Mouse (Mus musculus) c-Kit-positive CD71-positive TER-119-positive erythroid progenitor cells, embryonic 14.5 days (primary cell): ENCODE results near the gene Tex50.
"Not testable (repeated sequence)": the region's sequence is repeated elsewhere in the genome, so short reads cannot be mapped to it uniquely, and the experiment has no call there.

Experiments
- DNase-seq: peaks from one replicate; pipeline ENCODE4 v3.0.0-alpha.2; 2013; ENCODE audit warnings: low spot score

Tex50 gene

DNA sequence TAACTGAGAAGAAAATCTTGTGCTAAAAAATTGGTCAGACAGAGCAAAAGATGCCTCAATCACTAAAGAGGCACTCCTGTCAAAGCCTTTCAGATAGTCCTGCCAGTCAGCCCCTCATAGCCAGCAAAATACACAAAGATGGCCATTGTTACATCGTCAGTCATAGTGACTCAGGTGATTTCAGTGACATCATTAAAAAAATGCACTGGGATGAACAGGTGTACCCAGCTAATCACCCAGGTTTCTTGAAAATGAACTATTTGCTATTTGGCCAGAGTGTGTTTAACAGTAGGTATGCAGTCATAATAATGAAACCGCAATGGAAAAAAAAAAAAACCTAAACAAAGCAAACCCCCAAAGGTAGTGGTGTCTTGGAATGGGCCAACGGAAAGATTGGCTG, at the start of gene Tex50:
Gene Tex50, minus strand, starts transcription at position 101 of the 400 bp plus-strand sequence.
- DNase-seq, result no peak

DNA sequence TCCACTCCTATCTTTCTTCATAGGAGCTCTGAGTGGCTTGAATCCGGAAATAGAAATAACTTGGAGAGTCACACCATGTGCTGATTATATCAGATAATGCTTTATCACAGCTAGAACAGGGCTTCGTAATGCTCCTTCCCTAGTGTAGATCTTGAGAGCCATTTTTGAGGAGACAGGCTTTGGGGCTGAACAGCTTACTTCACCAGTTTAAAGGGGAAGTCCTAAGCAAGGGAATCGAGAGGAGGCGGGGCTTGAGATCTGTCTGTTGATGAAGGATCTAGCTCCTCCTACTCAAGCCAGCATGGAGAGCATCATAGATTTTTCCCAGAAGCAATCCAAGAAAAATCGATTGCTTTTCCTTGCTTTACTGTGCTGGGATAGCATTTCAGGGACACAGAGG, 40.7 kb upstream of the Tex50 start:
- peak; percentile 5 for DNase-seq

DNA sequence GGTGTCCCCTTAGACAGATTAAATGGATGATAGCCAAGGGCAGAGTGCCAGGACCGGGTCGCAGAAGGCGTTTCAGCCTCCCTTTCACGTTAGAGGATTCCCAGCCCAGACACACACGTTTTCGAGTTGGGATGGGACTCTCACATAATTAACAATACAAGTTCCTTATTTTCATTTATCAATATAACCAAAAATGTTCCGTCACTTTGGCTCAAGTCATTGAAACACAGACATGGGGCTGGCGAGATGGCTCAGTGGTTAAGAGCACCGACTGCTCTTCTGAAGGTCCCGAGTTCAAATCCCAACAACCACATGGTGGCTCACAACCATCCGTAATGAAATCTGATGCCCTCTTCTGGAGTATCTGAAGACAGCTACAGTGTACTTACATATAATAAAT, 37.2 kb upstream of the Tex50 start:
- DNase-seq, result not testable (repeated sequence)

DNA sequence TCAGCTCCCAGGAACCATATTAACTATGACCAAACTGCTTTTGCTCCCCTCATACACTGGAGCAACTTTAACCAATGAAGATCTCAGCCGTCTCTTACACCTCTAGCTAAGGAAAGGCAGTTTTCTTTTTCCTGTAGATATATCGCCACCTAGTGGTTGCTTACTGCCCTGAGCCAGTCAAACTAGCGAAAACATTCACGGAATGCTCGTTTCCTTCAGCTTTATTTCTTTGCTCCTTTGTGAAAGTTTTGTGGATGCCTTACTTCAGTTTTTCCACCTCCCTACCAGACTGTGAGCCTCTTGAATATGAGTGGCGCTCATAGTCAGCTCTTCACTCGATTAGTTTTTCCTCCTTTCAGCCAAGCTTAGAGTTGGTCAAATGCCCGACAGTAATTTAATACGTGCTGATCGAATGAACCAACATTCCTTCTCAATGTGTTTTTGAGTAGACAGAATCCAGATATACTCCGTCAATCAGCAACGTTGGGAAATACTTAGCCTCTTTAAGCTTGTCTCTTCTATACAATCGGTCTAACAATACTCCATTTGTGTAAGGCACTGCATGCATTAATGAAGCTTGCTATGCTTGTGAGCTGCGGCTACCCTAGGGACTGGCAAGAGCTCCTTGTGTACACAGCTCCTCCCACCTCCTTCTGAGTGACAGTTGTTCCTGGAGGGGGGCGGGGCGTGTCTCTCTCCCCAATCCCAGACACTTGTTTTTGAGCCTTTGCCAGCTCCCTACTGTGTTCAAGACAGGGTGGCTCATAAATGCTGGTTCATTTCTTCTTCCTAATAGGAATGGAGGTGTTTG, 36.6 kb upstream of the Tex50 start:
- DNase-seq, result peak; percentile 76

DNA sequence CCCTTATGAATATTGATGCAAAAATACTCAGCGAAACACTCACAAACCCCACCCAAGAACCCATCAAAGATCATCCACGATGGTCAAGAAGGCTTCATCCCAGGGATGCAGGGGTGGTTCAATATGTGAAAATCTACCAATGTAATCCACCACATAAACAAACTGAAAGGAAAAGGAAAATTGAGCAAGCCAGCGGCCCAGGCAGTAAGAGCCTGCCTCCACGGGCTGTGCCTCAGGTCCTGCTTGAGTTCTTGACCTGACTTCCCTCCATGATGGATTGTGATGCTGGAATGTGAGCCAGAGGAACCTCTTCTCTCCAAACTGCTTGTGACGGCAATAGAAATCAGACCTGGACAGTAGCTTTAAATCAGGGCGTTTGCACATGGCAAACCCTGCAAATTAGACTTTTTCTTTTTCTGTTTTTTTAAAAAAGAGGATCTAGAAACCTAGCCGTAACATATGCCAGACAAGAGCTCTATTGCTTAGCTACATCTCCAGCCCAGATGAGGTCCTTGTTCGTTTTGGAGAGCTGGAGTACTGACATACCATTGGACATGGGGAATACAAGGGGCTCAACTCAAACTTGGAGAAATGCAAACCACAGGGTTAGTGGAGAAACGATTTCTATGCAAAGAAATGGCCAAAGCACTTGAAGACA, 31.3 kb upstream of the Tex50 start:
- DNase-seq, result no peak

DNA sequence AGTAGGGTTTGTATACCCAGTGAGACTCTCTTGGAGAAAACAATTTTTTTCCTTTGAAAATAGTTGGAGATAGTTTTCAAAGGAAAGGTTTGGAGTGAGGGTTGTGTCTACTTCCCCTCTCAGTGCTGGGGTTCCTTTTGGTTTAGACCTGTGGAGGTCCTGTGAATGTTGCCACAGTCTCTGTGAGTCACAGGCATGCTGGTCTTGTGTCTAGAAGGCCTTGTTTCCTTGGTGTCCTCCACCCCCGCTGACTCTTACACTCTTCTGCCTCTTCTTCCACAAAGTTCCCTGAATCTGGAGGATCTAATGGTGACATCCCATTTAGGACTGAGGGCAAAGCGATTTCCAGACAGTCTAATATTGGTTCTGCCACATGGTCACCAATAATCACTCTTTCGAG, 26.3 kb upstream of the Tex50 start:
- no peak for DNase-seq

DNA sequence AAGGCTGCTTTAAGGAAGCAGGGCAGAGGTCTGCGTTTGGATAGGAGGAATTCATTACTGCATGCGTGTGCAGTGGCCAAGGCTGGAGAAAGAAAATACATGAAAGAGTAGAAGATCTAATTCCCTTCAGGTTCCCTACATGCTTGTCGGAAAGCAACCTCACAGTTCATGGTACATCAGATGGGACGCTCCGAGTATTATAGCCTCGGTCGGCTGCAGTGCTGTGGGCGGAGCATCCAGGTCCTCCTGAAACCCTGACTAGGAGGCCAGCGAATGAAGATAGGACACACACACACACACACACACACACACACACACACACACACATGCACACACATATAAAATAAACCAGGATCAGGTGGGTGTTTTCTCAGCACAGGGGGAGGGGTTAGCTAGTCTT, 24.6 kb upstream of the Tex50 start:
- no peak for DNase-seq

DNA sequence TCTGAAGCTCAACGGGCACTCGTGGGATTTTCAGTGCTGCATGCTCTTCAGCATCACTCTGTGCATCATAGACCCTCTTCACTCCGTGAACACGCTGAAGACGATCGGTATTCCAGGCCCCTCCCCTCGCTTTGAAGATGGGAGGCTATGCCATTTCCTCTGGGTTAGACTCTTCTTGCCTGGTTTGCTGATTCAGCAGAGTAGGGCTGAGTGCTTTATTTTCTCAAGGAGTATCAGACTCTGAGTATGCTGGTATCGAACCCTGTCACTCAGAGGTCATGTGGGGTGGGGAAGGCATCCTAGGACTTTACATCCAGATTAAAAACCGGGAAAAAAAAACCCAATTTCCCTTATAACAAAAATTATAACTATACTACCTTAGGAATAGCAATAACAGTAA, 23.3 kb upstream of the Tex50 start:
- DNase-seq, result no peak

DNA sequence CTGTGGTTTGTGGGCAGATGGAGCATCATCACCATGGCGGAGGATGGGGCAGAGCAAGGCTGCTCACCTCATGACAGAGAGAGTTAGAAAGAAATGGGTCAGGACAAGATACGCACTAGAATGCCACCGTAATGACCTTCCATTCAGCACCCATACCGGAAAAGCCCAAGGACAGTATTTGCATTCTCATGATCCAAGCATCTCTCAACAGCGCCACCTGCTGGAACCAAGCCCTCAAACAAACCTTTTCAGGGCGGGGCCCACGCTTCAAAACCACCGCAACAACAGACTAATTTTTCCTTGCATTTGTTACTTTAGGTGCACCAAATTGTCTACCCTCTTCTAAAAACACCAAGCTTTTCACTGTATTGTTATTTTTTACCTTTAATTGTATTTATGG, 21.6 kb upstream of the Tex50 start:
- peak; percentile 80 for DNase-seq

DNA sequence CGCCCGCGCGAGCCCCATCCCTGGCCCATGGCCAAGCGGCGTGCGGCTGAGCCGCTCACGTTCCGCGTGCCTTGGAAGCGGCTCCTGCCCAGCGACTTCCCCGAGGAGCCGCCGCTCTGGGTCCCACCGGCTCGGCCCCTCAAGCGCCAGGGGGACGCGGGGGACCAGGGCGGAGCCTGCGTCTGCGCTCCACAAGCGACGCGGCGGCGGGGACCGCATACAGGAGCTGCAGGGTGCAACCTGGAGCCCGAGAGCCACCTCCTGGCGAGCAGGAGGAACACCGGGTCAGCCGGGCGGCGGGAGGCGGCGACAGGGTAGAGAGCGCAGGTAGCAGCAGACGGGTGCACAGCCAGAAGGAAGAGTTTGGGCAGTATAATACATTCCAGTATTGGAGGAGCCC, 11.5 kb upstream of the Tex50 start:
- DNase-seq, result peak; percentile 36

DNA sequence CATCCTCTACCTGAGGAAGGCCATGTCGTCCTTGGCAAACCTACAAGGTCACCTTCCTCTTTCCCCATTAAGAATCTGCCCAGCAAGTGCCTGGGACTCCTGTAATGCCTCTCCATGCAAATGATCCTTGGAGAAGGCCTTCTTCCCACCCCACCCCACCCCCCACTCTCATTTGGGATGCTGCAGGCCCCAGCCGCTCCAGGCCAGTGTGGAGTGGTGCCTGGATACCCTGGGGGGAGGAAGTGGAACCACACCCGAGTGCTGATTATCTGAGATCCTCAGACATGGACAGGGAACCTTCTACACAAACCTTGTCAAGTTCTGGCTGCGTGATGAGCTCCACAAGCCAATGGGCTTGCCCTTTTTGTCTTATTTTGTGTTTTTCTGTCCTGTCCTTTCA, 1.2 kb upstream of the Tex50 start:
- no peak for DNase-seq

DNA sequence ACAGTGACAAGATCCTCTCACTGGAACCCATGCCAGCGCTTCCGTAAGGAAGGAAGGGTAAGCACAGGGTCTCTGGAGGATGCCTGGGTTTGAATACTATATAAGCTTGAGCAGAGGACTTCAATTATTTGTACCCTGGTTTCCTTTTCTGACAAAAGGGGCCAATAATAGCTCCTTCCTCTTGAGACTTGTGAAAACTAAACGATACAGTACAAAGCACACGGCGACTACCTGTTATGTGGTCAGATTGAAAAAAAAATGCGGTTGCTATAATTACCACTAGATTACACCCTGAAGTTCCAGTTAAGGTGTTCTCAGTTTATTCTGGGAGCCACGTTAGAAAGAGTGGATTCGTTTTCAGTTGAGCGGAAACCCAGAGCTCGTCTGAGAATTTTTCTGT, 2.6 kb downstream of the Tex50 start:
- DNase-seq, result no peak

DNA sequence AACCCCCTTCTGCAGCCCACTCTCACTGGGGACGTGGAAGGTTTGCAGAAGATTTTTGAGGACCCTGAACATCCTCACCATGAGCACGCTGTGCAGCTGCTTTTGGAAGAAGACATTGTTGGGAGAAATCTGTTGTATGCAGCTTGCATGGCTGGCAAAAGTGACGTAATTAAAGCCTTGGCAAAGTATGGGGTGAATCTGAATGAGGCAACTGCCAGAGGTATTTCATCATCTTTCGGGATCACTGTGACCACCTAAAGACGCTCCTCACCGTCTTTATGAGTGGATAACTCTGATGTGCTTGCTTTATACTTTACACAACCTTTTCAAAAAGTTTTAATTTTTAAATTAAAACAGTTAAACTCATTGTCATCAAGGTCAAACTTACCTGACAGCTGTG, 8.0 kb downstream of the Tex50 start:
- no peak for DNase-seq

DNA sequence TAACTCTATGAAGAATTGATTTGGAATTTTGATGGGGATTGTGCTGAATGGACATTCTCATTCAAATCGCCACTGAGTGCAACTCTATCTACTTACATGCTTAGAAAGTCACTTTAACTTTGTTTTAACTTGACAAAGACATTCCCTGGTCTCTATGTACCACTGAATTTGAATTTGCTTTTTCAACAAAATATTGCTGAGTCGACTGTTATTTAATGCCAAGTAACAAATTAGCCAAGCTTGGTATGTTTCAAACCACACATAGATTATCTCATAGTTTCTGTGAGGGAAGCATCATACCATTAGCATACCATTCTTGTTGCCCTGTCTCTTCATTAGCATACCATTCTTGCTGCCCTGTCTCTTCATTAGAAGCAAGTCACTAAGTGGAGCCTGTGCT, 11.2 kb downstream of the Tex50 start:
- DNase-seq, result no peak

DNA sequence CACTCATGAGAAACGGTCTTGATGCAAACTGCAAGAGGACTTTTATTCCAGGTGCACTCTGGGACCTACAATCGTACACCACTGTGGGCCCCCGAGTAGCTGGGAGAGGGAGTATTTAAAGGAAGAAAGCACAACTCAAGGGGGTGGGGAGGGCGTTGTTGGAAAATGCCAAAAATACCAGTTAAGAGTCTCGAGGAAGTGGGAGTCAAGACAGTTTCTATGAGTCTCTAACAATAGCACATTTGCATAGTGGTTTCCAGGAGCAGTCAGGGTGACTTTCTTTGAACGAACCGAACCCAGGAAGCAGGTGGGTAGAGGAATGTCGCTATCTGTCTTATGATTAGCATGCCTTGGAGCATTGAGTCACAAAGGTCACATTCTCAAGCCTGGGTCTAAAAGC, 13.5 kb downstream of the Tex50 start:
- not testable (repeated sequence) for DNase-seq

DNA sequence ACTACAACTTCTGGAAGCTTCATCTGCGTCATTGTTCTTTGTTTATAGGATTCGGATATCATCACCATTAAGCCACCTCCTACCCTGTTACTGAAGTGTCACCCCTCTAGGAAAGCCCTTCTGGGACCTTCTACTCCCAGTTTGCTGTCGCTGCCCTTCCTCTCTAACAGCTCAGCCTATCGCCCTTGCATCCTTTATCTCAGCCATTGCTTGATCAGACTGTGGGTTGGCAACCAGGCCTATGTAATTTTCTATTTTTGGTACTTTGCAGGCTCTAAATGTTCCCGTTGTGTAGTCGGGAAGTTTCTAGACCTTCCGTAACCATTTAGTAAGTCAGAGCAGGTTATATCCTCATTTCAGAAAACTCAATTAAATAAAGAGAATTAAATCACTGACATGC, 15.9 kb downstream of the Tex50 start:
- DNase-seq, result no peak

DNA sequence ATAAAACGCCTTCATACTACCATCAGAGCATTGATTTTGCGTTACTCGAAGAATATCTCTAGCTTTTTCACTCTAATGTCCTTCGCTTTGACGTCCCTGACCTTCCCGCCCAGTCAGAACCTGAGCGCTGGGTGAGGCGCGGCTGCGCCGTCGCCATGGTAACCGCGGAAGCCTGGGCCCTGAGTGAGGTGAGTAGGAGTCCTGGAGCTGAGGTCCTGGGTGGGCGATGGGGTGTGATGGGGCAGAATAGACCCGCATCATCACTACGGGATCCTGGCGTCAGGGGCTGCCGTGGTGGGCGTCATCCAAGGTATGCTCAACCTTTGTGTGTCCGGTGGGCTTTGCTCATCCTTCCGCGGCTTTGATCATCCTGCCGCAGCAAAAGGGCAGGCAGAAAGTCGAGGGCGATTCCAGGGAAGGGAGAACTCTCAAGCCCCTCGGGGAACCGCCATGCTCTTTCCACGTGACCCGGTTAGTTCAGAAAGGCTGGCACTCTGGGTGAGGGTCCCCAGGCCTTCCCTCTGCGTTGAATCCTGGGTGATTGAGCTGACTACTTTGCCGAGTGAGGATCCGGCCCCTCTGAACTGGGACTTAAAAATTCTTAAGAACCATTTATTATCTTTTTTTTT, 16.5 kb downstream of the Tex50 start, which contains the start of gene Ankrd45:
Gene Ankrd45, plus strand, starts transcription at position 161 of the 629 bp plus-strand sequence.
- peak; percentile 15 for DNase-seq

DNA sequence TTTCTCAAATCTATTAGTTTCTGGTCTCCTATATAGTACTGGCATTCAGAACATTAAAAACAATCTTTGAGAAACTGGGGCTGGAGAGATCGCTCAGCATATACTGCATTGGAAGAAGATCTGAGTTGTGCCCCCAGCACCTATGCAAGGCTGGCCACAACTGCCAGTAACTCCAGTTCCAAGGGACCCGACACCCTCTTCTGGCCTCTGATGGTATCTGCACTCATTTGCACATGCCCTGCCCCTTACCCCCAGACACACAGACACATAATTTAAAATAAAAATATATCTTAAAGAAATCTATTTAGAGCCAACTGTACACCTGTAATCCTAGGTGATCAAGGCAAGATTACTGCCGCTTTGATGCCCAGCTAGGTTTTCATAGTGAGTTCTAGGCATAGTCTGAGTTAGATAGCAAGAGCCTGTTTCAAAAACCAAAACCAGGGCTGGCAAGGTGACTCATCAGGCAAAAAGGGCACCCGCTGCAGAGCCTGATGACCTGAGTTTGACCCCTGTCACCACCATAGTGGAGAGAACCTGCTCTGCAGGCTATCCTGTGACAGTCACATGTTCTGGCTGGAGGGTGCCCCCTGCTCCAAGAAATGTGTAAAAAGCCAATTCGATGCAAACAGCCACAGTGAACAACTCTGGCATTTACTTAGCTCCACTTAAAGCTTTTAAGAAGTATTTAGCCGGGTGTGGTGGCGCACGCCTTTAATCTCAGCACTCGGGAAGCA, 18.9 kb downstream of the Tex50 start:
- no peak for DNase-seq

DNA sequence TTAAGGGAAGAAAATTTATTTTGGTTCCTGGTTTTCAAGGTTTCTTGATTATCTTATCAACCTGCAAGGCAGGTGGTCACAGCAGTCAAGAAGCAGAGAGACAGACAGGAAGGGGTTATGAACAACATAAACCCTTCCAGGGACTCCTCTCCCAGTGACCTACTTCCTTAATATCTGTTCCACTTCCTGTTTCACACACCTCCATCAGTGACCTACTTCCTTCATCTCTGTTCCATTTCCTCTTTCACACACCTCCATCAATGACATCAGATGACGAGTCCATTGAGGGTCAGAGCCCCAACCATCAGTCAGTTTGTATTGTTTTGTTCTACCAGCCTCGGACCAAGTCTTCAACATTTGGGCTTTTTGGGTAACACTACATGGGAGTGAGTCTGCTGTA, 19.6 kb downstream of the Tex50 start:
- no peak for DNase-seq

DNA sequence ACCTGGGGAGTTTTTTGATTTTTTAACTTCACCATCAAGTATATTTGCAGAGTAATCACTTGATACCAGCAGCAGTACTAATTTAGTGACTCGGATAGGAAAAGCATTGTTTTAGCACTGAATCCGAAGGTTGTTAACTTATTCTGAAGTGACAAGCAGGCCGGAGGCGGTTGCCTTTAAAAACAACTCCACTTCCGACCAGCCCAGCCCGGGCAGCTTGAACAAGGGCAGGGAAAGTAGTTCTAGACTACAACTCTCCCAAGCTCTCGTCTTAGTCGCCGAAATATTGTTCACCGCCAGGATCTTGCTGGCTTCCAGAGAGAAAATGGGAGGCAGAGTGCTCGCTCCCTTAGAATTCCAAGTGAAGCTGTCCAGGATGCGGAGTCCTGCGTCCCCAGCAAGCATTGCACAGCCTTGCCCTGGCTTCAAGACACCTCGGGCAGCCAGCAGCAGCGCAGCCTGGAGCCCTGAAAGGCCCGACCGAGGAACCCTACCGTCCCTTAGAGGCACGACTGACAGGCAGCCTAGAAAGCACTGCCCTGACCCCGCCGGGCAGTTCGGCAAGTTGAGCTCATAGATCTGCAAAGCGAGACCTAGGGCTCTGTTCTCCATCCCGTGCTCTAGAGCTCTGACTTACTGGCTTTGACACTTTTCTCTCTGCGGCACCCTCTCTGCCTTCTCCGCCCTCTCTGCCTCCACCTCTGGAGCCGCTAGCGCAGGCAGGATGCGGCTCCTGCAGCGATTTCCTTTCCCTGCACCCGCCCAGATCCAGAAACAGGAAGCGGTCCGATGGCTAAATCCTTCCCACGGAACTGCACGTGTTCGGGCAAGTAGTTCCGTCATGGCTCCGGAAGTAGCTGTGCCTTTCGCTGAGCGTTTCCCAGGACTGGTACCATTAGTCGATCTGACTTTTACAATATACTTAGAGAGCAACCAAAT, 28.1 kb downstream of the Tex50 start, which contains the start of gene Klhl20:
Gene Klhl20, minus strand, starts transcription at position 786 of the 939 bp plus-strand sequence.
- peak; percentile 96 for DNase-seq

DNA sequence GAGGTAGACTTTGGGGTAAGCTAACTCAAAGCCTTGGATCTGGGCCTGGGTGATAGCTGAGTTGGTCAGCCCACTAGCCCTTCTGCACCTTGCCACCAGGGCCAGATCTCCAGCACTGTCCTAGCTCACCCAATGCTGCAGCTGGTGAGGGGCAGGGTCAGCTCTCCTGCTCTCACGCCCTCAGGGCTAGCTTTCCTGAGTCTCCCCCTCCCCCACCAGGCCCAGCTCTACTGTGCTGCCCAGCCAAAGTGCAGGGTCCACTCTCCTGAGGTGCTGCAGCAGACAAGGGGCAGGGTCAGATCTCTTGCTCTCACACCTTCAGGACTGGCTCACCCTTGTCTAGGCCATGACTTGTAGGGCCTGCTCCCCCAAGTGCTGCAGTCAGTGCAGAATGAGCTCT, 32.7 kb downstream of the Tex50 start:
- no peak for DNase-seq
